Mouse (Mus musculus) telencephalon, adult 2 months (tissue): ENCODE results near the gene Lrch3.
A peak's percentile ranks its signal among the peaks of the same experiment; 100 is the strongest.

ENCODE experiments used
- DNase-seq: peaks from one replicate; pipeline ENCODE4 v3.0.0-alpha.2; 2011; ENCODE audit warnings: low read depth, low spot score

The Lrch3 gene

GRCm38 (mm10) chr16:32984631-32985030, 70.7 kb downstream of the Lrch3 start:
- DNase-seq = no peak

DNA sequence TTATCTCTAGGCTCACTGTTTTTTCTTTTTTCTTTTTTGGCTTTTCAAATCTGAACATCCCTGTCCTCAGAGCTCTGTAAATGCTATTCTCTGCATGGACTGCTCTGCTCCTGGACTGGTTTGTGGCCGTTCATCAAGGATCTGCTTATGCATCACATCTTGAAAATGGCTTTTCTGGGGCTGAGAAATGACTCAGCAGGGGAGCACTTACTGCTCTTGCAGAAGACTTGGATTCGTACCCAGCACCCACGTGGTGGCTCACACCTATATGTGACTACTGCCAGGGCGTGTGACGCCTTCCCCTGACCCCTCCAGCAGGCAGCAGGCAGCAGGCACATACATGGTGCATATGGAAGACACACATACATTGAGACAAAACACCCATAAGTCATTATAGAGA, 78.3 kb downstream of the Lrch3 start:
- peak; percentile 38 for DNase-seq

DNA sequence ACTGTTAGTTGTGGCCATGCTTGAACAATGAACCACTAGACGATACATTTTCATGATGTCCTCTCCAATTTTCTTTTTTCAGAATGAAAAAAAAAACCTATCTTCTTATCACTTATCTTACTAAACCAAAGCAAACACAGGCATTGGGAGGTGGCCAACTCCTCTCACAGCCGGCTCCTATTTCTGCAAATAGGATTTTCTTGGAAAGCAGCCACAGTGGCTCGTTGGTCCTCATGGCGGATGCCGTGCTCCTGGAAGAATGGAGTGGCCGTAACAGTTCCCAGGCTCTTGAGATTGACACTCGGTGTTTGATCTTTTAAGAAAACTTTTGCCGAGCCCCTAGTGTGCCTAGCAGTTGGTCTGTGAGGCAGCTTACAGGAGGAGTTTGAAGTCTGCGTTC, 91.3 kb downstream of the Lrch3 start:
- DNase-seq = no peak

GRCm38 (mm10) chr16:33006888-33007287, 93.0 kb downstream of the Lrch3 start:
- DNase-seq = no peak

- no peak for DNase-seq
Observed at GRCm38 (mm10) chr16:33007436-33007835, 93.5 kb downstream of the Lrch3 start.

DNA sequence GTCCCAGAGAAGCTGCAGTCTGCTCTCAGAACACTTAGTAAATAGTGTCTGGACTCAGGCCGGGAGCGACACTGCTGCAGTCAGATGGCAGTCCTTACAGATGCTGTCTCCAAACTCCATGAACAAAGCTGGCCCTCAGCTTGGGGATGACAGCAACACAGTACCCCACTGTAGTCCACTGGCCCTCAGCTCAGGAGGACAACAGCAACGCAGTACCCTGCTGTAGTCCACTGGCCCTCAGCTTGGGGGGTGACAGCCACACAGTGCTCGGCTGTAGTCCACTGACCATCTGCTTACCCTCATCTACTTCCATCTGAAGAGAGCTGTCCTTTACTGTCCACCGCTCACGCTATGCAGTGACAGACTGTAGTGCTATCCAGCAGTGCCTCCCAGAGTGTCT, 96.3 kb downstream of the Lrch3 start:
- DNase-seq = peak; percentile 42

DNA sequence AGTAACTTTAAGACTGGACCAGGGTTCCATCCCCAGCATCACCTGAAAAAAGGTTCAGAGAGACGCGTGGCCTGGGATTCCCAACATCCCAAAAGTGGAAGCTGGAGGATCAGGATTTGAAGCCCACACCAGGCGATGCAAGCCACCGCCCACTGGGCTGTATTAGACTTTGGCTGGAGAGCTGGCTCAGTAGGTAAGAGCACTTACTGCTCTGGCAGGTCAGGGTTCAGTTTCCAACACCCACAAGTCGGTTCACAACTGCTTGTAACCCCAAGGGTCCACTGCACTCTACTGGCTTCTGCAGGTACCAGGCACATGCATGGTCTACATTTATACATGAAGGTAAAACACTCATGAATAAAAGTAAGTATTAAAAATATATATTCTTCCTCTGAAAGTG, 99.9 kb downstream of the Lrch3 start:
- DNase-seq = no peak

- DNase-seq = no peak
Observed at GRCm38 (mm10) chr16:33014921-33015320, 101.0 kb downstream of the Lrch3 start.

DNA sequence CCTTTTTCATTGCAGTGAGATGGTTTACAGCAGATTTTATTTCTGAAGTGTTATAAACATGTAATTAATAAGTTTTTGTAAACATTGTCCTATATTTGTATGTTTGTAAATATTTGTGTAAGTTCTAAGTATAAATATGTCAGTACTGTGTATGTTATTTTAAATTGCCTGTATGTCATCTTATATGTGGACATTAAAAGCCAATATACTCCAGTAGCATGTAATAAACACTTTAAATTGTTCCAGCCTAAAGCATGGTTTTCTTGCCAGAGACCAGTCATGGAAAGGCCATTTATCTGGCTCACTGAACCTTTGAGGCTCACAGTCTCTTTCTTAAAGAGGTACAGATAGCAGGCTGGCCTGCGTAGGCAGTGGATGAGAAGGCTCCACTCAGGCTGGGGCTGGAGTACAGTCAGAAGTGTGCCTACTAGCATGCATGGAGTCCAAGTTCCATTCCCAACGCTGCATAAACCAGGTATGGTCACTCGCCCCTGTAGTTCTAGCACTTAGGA, 101.6 kb downstream of the Lrch3 start:
- DNase-seq = no peak

GRCm38 (mm10) chr16:33015986-33016385, 102.1 kb downstream of the Lrch3 start:
- DNase-seq = no peak

- DNase-seq = peak; percentile 44
Observed at GRCm38 (mm10) chr16:33017677-33018349, 103.9 kb downstream of the Lrch3 start.

- DNase-seq = no peak
Observed at GRCm38 (mm10) chr16:33019117-33019770, 105.3 kb downstream of the Lrch3 start.

- no peak for DNase-seq
Observed at GRCm38 (mm10) chr16:33021381-33021780, 107.5 kb downstream of the Lrch3 start.

GRCm38 (mm10) chr16:33023750-33024149, 109.8 kb downstream of the Lrch3 start:
- no peak for DNase-seq

- no peak for DNase-seq
Observed at GRCm38 (mm10) chr16:33024456-33025104, 110.7 kb downstream of the Lrch3 start.

- DNase-seq = no peak
Observed at GRCm38 (mm10) chr16:33026357-33026756, 112.5 kb downstream of the Lrch3 start.

DNA sequence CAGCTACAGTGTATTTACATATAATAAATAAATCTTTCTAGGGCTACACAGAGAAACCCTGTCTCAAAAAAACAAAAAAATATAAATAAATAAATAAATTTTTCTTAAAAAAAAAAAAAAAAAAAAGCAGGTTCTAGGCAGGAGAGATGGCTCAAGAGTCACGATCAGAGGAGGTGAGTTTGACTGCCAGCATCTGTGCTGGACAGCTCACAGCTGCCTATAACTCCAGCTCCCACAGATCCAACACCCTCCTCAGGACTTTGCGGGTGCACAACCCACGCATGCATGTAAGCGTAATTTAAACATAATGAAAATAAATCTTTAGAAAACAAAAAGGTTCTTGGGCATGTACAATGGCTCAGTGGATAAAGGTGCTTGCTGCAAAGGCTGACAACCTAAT, 122.1 kb downstream of the Lrch3 start:
- DNase-seq = no peak

GRCm38 (mm10) chr16:33042682-33043081, 128.8 kb downstream of the Lrch3 start:
- no peak for DNase-seq

DNA sequence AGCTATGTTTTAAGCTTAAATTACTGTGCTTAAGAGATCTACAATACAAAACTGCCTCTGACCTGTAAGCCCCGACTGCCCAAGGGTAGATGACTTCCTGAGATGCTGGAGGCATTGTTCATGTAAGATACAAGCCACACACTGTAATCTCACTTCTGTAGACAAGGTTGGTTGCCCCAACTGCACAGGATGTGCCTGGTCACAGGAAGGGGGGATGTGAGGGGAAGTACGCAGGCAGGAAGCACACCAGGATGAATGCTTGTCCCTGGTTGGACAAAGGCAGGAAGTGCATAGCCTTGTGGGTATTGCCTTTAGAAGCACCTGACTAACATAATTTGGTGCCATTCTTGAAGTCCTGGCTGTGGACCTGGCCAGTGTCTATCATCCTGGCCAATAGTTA, 129.4 kb downstream of the Lrch3 start:
- DNase-seq = no peak

GRCm38 (mm10) chr16:33048004-33048403, 134.1 kb downstream of the Lrch3 start:
- no peak for DNase-seq

DNA sequence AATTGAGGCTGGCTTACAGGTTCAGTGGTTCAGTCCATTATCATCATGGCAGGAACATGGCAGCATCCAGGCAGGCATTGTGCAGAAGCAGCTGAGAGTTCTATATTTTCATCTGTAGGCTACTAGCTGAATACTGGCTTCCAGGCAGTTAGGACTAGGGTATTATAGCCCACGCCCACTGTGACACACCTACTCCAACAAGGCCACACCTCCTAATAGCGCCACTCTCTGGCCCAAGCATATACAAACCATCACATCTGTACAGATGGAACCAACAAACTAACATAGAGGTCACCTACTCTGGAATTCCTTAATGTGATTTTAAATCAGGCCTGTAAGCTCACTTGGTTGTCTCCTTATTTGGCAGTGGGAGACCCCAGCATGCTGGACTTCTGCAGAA, 134.8 kb downstream of the Lrch3 start:
- no peak for DNase-seq

DNA sequence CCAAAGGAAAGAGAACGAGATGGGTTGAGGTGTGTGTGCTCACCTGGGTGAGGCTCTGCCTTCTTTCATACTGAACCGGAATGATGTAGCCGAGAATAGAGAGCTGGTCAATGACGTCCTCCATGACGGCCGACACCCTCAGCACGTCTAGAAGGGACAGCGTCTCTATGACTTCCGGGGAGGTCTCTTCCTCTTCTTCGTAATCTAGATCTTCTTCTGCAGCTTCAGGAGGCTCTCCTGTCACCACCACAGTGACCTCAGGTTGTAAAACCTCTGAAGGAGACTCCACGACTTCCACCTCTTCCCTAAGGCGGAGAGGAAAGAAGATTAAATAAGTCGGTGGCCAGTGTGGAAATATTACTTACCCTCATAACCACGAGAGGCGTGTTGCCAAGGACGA, 135.9 kb downstream of the Lrch3 start:
- DNase-seq = no peak

GRCm38 (mm10) chr16:33053141-33053540, 139.2 kb downstream of the Lrch3 start:
- DNase-seq = no peak
